Mouse (Mus musculus) olfactory bulb, adult 2 months (tissue): ENCODE data around the gene Sidt2. TPM values are rescaled to one million over a fixed set of nuclear protein-coding genes. Genes with fewer than 3 reads are reported as not detected.

Experiments
- H3K27ac ChIP-seq: fragments of 200-500 bp; 2 replicates; pipeline ENCODE4 v1.5.1; 2012; ENCODE audit warnings: low read depth, low read length; ENCODE audit not compliant: insufficient read depth
- H3K4me1 ChIP-seq: fragments of 200-500 bp; 2 replicates; pipeline ENCODE4 v1.6.1; 2012; ENCODE audit warnings: low read length; ENCODE audit not compliant: control insufficient read depth, insufficient read depth
- H3K4me3 ChIP-seq: fragments of 200-500 bp; 2 replicates; pipeline ENCODE4 v1.5.1; 2012; ENCODE audit warnings: mild to moderate bottlenecking, low read depth, low read length, moderate library complexity; ENCODE audit not compliant: insufficient read depth
- CTCF ChIP-seq: fragments of 200-500 bp; IDR thresholded peaks from 2 replicates; pipeline ENCODE4 v1.5.1; 2012; ENCODE audit warnings: low read depth, mild to moderate bottlenecking, low read length, moderate library complexity; ENCODE audit not compliant: insufficient read depth
- POLR2A ChIP-seq: fragments of 200-500 bp; IDR thresholded peaks from 2 replicates; pipeline ENCODE4 v1.6.1; 2012; ENCODE audit warnings: mild to moderate bottlenecking, low read depth, low read length, moderate library complexity; ENCODE audit not compliant: insufficient read depth
- WGBS: fragments of 180-500 bp; shearing (Covaris S2); methylation state at CpG from one replicate; pipeline ENCODE4 v1.1.7; 2018; 5-methylcytosine and 5-hydroxymethylcytosine counted together
- polyA plus RNA-seq: library from polyadenylated mRNA; stranded (reverse); fragments of >200 nt; gene quantifications from 2 replicates; pipeline ENCODE4 v1.2.4, GENCODE M21; 2012; ENCODE audit warnings: low replicate concordance; ENCODE audit not compliant: missing spikeins, insufficient read depth, insufficient read length

Sidt2 gene
- polyA plus RNA-seq, 1 experiment, result not detected

DNA sequence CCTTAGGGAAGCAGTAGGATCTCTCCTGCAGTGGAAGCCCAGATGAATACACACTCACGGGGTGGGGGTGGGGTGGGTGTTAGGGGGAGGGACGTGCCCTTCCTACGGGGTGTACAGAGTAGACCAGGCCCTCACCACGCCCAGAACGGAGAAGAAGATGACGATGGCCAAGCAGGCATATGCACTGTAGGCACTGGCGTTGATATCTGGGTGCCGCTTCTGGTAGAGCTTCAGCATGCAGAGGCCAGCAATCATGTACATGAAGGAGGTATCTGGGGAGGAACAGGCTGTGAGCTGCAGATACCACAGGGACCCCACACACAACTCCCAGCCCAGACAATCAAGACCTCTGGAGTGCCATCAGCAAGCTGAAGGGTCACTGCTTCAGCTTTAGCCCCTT is 12.1 kb downstream of the Sidt2 start:
- H3K27ac ChIP-seq, result no peak overlapping the region
- TF ChIP-seq CTCF (no peak), POLR2A (no peak)
- WGBS, result 88% methylated on average over 8 of the region's 8 CpGs
- H3K4me1 ChIP-seq, result no peaks in the 10 kb centered on the region
- H3K4me3 ChIP-seq, result no peak overlapping the region

DNA sequence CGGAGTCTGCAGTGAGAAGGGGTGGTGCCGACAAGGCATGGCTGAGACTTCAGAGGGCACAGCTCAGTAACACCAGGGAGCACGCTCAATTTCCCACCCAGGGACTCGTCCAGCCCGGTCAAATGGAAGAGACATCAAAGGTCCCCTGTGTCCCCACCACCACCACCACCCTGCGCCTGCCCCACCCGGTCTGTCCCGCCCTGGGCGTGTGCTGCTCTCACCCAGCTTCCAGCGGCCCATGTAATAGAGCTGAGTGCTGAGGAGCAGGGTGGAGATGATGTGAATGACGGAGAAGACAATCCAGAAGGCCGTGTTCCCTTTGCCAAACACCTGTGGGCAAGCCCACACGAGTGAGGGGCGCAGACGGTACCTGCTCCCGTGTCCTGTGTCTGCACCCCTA is 12.6 kb downstream of the Sidt2 start:
- H3K4me1 ChIP-seq, result no peaks in the 10 kb centered on the region
- H3K27ac ChIP-seq, result no peak overlapping the region
- 90% methylated on average over 16 of the region's 16 CpGs for WGBS
- TF ChIP-seq POLR2A (no peak), CTCF (no peak)
- no peak overlapping the region for H3K4me3 ChIP-seq

DNA sequence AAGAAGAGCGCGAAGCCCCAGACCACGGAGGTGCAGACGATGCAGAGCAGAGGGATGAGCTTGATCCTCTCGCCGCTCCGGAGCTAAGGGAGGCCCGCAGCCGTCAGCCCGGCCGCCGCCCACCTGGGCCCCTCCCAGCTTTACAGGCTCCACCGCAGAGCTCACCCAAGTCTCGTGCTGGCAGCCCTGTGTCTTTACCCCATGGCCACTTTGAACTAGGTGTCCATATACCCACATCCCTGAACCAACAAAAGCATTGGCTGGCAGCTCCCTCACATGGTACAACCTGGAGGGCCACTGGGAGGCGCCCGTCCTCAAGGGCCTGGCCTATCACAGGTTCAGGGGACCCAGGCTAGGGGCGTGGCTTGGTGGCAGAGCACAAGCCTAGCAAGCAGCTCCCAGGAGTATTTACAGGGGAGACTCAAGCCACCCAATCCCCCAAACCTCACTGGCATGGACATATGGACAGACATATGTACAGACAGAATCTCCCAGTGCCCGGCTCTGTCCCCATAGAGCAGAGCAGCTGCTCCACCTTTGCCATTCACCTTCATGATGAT is 13.6 kb downstream of the Sidt2 start:
- Histone ChIP-seq H3K27ac (no peak overlapping the region), H3K4me3 (no peak overlapping the region), H3K4me1 (no peaks in the 10 kb centered on the region)
- 67% methylated on average over 18 of the region's 18 CpGs for WGBS
- TF ChIP-seq CTCF (no peak), POLR2A (no peak)

DNA sequence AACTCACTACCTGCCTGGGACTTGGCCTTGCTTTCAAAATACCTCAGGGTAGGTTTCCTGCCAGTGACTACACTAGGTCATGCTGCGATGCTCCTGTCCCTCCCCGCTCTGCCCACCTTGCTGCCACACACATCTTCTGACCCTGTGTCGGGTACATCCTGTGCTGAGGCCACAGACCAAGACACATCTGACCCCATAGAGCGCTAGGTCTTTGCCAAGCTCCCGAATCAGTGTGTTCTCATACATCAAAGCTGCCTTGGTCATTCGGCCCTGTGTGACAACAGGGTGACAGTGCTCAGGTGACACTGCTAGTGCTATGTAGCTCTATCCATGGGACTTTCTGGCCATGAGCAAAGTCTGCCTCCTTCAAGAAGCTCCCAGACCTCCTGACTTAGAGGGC is 15.3 kb downstream of the Sidt2 start:
- Histone ChIP-seq H3K4me3 (no peak overlapping the region), H3K4me1 (peaks cover 6% of the 10 kb centered on the region; the same call in 1 of the 2 replicates), H3K27ac (no peak overlapping the region)
- 92% methylated on average over 6 of the region's 6 CpGs for WGBS
- TF ChIP-seq POLR2A (no peak), CTCF (no peak)

DNA sequence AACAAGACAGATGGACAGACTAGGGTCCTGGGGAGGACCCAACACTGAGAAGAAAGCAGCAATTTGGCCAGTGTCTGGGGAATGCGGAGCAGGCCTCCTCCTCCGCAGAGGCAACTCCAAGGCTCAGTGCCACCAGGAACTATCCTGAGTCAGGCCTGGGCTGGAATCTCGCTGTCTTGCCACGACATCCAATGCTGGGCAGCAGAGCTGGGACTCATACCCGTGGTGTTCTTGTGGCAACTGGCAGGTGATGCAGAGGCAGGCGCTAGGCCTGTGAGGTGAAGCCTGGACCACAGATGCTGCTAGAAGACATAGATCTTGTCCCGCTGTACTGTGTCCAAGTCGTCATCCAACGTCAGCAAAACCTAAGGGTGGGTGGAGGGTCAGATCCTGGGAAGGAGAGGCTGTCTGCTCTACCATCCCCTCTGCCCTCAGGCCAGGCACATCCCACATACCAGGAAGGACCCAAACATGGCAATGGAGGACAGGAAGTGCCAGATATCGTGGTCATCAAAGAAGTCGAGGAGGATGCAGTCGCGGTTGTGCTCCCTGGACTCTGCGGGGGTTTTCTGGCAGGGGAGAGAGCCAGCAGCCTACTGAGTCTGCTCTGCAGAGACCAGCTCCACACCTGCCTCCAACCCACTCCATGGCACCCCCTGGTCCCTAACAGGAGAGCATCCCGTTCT is 16.0 kb downstream of the Sidt2 start:
- TF ChIP-seq CTCF (no peak), POLR2A (no peak)
- Histone ChIP-seq H3K4me1 (peaks cover 6% of the 10 kb centered on the region; the same call in 1 of the 2 replicates), H3K27ac (no peak overlapping the region), H3K4me3 (no peak overlapping the region)
- 84% methylated on average over 15 of the region's 15 CpGs for whole genome bisulfite sequencing

DNA sequence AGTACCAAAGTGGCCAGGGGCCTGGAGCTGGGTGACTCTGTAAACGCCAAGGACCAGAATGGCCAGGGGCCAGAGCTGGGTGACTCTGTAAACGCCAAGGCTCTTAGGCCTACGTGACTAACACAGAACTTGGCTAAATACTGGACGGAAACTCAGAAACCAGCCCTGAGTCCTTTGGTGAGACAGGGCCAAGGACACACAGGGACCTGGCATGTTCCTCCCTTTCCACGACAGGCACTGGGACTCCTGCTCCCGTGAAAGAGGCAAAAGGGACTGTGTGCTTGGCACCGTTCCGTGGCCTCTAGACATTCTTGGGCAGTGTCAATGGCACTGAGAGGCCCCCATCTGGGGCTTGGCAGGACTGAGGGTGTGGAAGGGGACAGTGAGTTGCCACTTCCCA is 17.0 kb downstream of the Sidt2 start:
- WGBS, result 62% methylated on average over 8 of the region's 8 CpGs
- H3K4me1 ChIP-seq, result peaks cover 6% of the 10 kb centered on the region; the same call in 1 of the 2 replicates
- H3K27ac ChIP-seq, result no peak overlapping the region
- H3K4me3 ChIP-seq, result no peak overlapping the region
- TF ChIP-seq CTCF (no peak), POLR2A (no peak)

DNA sequence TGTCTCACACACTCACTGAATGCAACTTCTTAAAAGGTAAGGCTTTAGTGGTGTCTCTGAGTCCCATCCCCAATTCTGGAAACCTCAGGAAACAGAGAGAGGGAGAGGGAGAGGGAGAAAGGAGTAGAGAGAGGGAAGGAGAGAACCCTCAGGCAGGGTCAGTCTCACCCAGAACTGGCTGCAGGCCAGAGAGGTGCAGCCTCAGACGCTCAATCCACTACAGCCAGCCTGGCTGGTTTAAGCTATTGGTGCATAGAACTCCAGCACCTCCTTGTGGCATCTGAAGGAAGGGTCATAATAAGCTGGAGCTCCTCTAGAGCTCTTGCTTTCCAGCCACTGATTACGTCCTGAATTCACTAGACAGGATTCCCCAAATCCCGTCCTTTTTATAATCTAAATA is 18.2 kb downstream of the Sidt2 start:
- TF ChIP-seq CTCF (no peak), POLR2A (no peak)
- H3K4me3 ChIP-seq, result no peak overlapping the region
- 22% methylated on average over 3 of the region's 3 CpGs for WGBS
- H3K27ac ChIP-seq, result no peak overlapping the region
- peaks cover 8% of the 10 kb centered on the region; the same call in 1 of the 2 replicates for H3K4me1 ChIP-seq

DNA sequence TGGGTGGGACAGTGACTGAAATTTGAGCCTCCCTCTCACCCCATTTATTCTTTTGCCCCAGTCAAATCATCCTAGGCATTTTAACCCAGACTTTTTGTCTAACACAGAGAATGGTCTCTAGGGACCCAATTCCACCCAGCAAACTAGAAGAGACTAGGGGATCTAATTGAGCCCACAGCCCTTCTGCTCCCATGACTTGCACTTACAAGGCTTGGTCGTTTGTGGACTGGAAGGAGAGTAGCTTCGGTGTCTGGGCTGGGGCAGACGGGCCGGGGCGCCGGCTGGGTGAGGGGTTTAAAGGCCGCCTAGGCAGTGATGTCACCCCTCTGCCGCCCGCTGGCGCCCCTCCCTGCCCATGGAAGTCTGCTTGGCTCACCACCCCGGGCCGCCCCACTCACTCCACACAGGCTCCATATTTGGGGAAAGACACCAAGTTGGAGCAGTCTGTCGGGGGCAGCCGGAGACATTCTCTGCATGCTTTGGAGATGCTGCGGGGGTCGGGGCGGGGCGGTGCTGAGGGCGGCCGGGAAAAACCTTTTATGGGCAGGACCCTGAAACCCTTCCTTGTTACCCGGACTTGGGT is 19.3 kb downstream of the Sidt2 start, which contains the start of gene Tagln:
Gene Tagln, minus strand, starts transcription at position 431 of the 583 bp plus-strand sequence.
- no peak within 1 kb of the TSS for H3K27ac ChIP-seq

DNA sequence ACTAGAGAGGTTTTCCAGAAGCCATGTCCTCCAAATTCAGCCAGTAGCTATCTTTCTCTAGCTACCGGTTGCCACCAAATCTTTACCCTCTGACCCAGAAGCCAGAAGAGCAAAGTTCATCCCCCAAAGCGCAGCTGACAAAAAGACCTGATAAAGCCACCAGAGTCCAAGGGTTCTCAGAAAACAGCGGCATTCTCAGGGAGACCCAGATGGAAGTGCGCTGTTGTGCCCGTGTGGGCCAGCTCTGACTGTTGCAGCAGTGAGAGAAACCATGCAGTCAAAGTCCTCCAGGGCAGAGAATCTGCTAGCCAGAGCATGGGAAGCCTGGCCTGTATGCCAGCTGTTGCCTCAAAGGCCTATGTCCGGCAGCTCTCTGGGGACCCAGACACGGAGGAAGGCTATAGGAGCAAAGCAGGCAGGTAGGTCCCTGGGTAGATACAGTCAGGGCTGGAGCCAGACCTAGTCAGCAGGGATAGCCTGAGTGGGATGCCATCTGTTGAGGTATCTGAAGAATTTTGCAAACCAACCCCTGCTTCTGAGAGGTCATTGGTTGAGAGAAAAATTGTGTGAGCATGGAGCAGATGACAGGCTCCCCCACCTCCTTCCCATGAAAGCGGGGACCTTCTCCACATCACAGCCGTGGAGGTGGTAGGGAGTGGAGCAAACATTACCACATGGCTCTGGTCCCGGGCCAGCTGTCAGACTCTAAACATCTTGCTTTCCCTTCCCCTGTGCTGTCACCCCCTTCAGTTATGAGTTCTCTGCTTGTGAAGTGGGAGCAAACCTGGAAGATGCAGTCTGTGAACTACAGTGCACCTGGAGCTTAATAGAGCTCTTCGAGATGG is 22.3 kb downstream of the Sidt2 start:
- peaks cover 8% of the 10 kb centered on the region; the same call in 1 of the 2 replicates for H3K4me1 ChIP-seq
- TF ChIP-seq POLR2A, result no peak
- TF ChIP-seq CTCF, result no peak
- H3K4me3 ChIP-seq, result no peak overlapping the region
- no peak overlapping the region for H3K27ac ChIP-seq
- WGBS, result 74% methylated on average over 11 of the region's 11 CpGs

More for the DNA sequence above, 19.3 kb downstream of the Sidt2 start, which contains the start of gene Tagln:
- Histone ChIP-seq H3K4me1 (peaks cover 8% of the 10 kb centered on the region; the same call in 1 of the 2 replicates), H3K4me3 (no peak within 1 kb of the TSS)
- WGBS, result 12% methylated on average over 21 of the region's 21 CpGs
- no peak for TF ChIP-seq POLR2A
- no peak for TF ChIP-seq CTCF
